Mouse (Mus musculus): ENCODE data around the gene Mrpl49. TPM values are rescaled to one million over a fixed set of nuclear protein-coding genes. Genes with fewer than 3 reads are reported as not detected.

Mrpl49 gene
- polyA plus RNA-seq, 1 experiment from 2014 or later: 82.5 TPM

Small RNA genes within 50 kb of the gene (microRNA-seq; reads per million reads assigned to microRNA genes)
- 4.0 reads per million, percentile 8 among the genes with 10 or more reads in this experiment for gene Mir6988

Other genes starting within 250 kb of the Mrpl49 start
- 44.6 and 45.4 TPM in 2 replicates for gene Frmd8, start 182.5 kb downstream of the Mrpl49 start, polyA plus RNA-seq (2016; fragmentation: Nextera tagmentation; extraction: Ambion mirVana)
- gene Slc25a45, start 180.0 kb downstream of the Mrpl49 start, polyA plus RNA-seq (2016; fragmentation: Nextera tagmentation; extraction: Ambion mirVana): 2.5 and 2.9 TPM in 2 replicates
- 6.8 and 7.4 TPM in 2 replicates for gene Tigd3, start 163.6 kb downstream of the Mrpl49 start, polyA plus RNA-seq (2016; fragmentation: Nextera tagmentation; extraction: Ambion mirVana)
- gene Dpf2, start 144.8 kb downstream of the Mrpl49 start, polyA plus RNA-seq (2016; fragmentation: Nextera tagmentation; extraction: Ambion mirVana): 231 and 251 TPM in 2 replicates
- 1.5 and 2.2 TPM in 2 replicates for gene Cdc42ep2, start 133.0 kb downstream of the Mrpl49 start, polyA plus RNA-seq (2016; fragmentation: Nextera tagmentation; extraction: Ambion mirVana)
- gene Pola2, start 93.6 kb downstream of the Mrpl49 start, polyA plus RNA-seq (2016; fragmentation: Nextera tagmentation; extraction: Ambion mirVana): 119 and 120 TPM in 2 replicates
- not detected in 2 replicates for gene Slc22a20, start 71.6 kb downstream of the Mrpl49 start, polyA plus RNA-seq (2016; fragmentation: Nextera tagmentation; extraction: Ambion mirVana)
- gene Capn1, start 41.9 kb downstream of the Mrpl49 start, polyA plus RNA-seq (2016; fragmentation: Nextera tagmentation; extraction: Ambion mirVana): 2.9 and 3.2 TPM in 2 replicates
- gene Syvn1, start 11.2 kb downstream of the Mrpl49 start, polyA plus RNA-seq (2016; fragmentation: Nextera tagmentation; extraction: Ambion mirVana): 34.5 and 38.1 TPM in 2 replicates
- 831 and 861 TPM in 2 replicates for gene Fau, start 59 bp upstream of the Mrpl49 start, polyA plus RNA-seq (2016; fragmentation: Nextera tagmentation; extraction: Ambion mirVana)
- gene Znhit2, start 3.4 kb upstream of the Mrpl49 start, polyA plus RNA-seq (2016; fragmentation: Nextera tagmentation; extraction: Ambion mirVana): 33.8 and 35.6 TPM in 2 replicates
- 30.3 and 31.4 TPM in 2 replicates for gene Tm7sf2, start 10.6 kb upstream of the Mrpl49 start, polyA plus RNA-seq (2016; fragmentation: Nextera tagmentation; extraction: Ambion mirVana)
- 70.5 and 71.9 TPM in 2 replicates for gene Vps51, start 19.4 kb upstream of the Mrpl49 start, polyA plus RNA-seq (2016; fragmentation: Nextera tagmentation; extraction: Ambion mirVana)
- not detected in 2 replicates for gene Tmem262, start 22.2 kb upstream of the Mrpl49 start, polyA plus RNA-seq (2016; fragmentation: Nextera tagmentation; extraction: Ambion mirVana)
- gene Gm28374, start 24.5 kb upstream of the Mrpl49 start, polyA plus RNA-seq (2016; fragmentation: Nextera tagmentation; extraction: Ambion mirVana): 2.0 TPM in 2 replicates
- 75.7 and 79.7 TPM in 2 replicates for gene Zfpl1, start 27.2 kb upstream of the Mrpl49 start, polyA plus RNA-seq (2016; fragmentation: Nextera tagmentation; extraction: Ambion mirVana)
- gene Cdca5, start 27.2 kb upstream of the Mrpl49 start, polyA plus RNA-seq (2016; fragmentation: Nextera tagmentation; extraction: Ambion mirVana): 66.2 and 70.1 TPM in 2 replicates
- 0.41 and 0.56 TPM in 2 replicates for gene AC131692.1, start 36.6 kb upstream of the Mrpl49 start, polyA plus RNA-seq (2016; fragmentation: Nextera tagmentation; extraction: Ambion mirVana)
- gene Naaladl1, start 48.0 kb upstream of the Mrpl49 start, polyA plus RNA-seq (2016; fragmentation: Nextera tagmentation; extraction: Ambion mirVana): 0.87 and 0.89 TPM in 2 replicates
- 66.1 and 67.7 TPM in 2 replicates for gene Sac3d1, start 60.9 kb upstream of the Mrpl49 start, polyA plus RNA-seq (2016; fragmentation: Nextera tagmentation; extraction: Ambion mirVana)
- 29.1 and 30.2 TPM in 2 replicates for gene Snx15, start 70.5 kb upstream of the Mrpl49 start, polyA plus RNA-seq (2016; fragmentation: Nextera tagmentation; extraction: Ambion mirVana)
- gene Batf2, start 83.2 kb upstream of the Mrpl49 start, polyA plus RNA-seq (2016; fragmentation: Nextera tagmentation; extraction: Ambion mirVana): not detected in 2 replicates
- gene Arl2, start 83.8 kb upstream of the Mrpl49 start, polyA plus RNA-seq (2016; fragmentation: Nextera tagmentation; extraction: Ambion mirVana): 111 and 112 TPM in 2 replicates
- not detected in 2 replicates for gene Majin, start 126.6 kb upstream of the Mrpl49 start, polyA plus RNA-seq (2016; fragmentation: Nextera tagmentation; extraction: Ambion mirVana)
- gene Gpha2, start 168.6 kb upstream of the Mrpl49 start, polyA plus RNA-seq (2016; fragmentation: Nextera tagmentation; extraction: Ambion mirVana): 0.98 and 1.3 TPM in 2 replicates
- 25.5 and 26.3 TPM in 2 replicates for gene Ppp2r5b, start 178.1 kb upstream of the Mrpl49 start, polyA plus RNA-seq (2016; fragmentation: Nextera tagmentation; extraction: Ambion mirVana)
- gene Atg2a, start 183.9 kb upstream of the Mrpl49 start, polyA plus RNA-seq (2016; fragmentation: Nextera tagmentation; extraction: Ambion mirVana): 12.5 and 13.6 TPM in 2 replicates
- gene Ehd1, start 218.9 kb upstream of the Mrpl49 start, polyA plus RNA-seq (2016; fragmentation: Nextera tagmentation; extraction: Ambion mirVana): 81.8 and 83.5 TPM in 2 replicates
- 0.12 and 0.39 TPM in 2 replicates for gene Cdc42bpg, start 248.7 kb upstream of the Mrpl49 start, polyA plus RNA-seq (2016; fragmentation: Nextera tagmentation; extraction: Ambion mirVana)